Mouse (Mus musculus) E14TG2a.4 (cell line): ENCODE results near the gene Lamc1.

Source experiments
- H3K27me3 ChIP-seq: 2 replicates; pipeline ENCODE4 v1.6.1; 2014; ENCODE audit warnings: low read length, control low read depth; ENCODE audit not compliant: insufficient read depth
- H3K36me3 ChIP-seq: 2 replicates; pipeline ENCODE4 v1.6.1; 2014; ENCODE audit warnings: low read length, control low read depth; ENCODE audit not compliant: insufficient read depth
- H3K4me1 ChIP-seq: replicated peaks from 2 replicates; pipeline ENCODE4 v1.6.1; 2014; ENCODE audit warnings: low read depth, low read length, control low read depth
- H3K4me3 ChIP-seq: replicated peaks from 2 replicates; pipeline ENCODE4 v1.5.1; 2014; ENCODE audit warnings: mild to moderate bottlenecking, low read length
- H3K9me3 ChIP-seq: 2 replicates; pipeline ENCODE4 v1.6.1; 2014; ENCODE audit warnings: low read length, control low read depth
- CTCF ChIP-seq: conservative IDR thresholded peaks from 2 replicates; pipeline ENCODE4 v1.5.1; 2014; ENCODE audit warnings: low read length
- NANOG ChIP-seq: IDR thresholded peaks from 2 replicates; pipeline ENCODE4 v1.6.1; 2014; ENCODE audit warnings: borderline replicate concordance, low read length, mixed read lengths
- POU5F1 ChIP-seq: IDR thresholded peaks from 2 replicates; pipeline ENCODE4 v1.6.1; 2014; ENCODE audit warnings: low read length, borderline replicate concordance

The Lamc1 gene

GRCm38 (mm10) chr1:153296035-153296434, 36.6 kb downstream of the Lamc1 start:
- peaks cover 2% of the 10 kb centered on the region; the same call in 1 of the 2 replicates for H3K36me3 ChIP-seq

GRCm38 (mm10) chr1:153292892-153293291, 39.7 kb downstream of the Lamc1 start:
- TF ChIP-seq CTCF = no peak
- Histone ChIP-seq H3K4me1 (peaks cover 72% of the 10 kb centered on the region), H3K27me3 (no peaks in the 10 kb centered on the region), H3K4me3 (no peak overlapping the region), H3K36me3 (no peaks in the 10 kb centered on the region), H3K9me3 (no peaks in the 10 kb centered on the region)

More at GRCm38 (mm10) chr1:153296035-153296434, 36.6 kb downstream of the Lamc1 start:
- peaks cover 47% of the 10 kb centered on the region for H3K4me1 ChIP-seq
- no peak overlapping the region for H3K4me3 ChIP-seq
- TF ChIP-seq NANOG (no peak), POU5F1 (no peak), CTCF (no peak)
- H3K27me3 ChIP-seq = no peaks in the 10 kb centered on the region
- H3K9me3 ChIP-seq = no peaks in the 10 kb centered on the region

- no peaks in the 10 kb centered on the region for H3K9me3 ChIP-seq
- H3K27me3 ChIP-seq = no peaks in the 10 kb centered on the region
- peaks cover 79% of the 10 kb centered on the region for H3K4me1 ChIP-seq
- no peak overlapping the region for H3K4me3 ChIP-seq
- peaks cover 3% of the 10 kb centered on the region; the same call in 1 of the 2 replicates for H3K36me3 ChIP-seq
- TF ChIP-seq CTCF (no peak), POU5F1 (no peak), NANOG (no peak)
Measured at GRCm38 (mm10) chr1:153292202-153292601, 40.4 kb downstream of the Lamc1 start.

GRCm38 (mm10) chr1:153291416-153291815, 41.2 kb downstream of the Lamc1 start:
- Histone ChIP-seq H3K36me3 (peaks cover 8% of the 10 kb centered on the region; the same call in 1 of the 2 replicates), H3K4me1 (peaks cover 86% of the 10 kb centered on the region), H3K9me3 (no peaks in the 10 kb centered on the region), H3K27me3 (no peaks in the 10 kb centered on the region), H3K4me3 (no peak overlapping the region)
- TF ChIP-seq NANOG = no peak
- no peak for TF ChIP-seq CTCF
- no peak for TF ChIP-seq POU5F1

GRCm38 (mm10) chr1:153288010-153288409, 44.6 kb downstream of the Lamc1 start:
- H3K4me1 ChIP-seq = peaks cover 74% of the 10 kb centered on the region
- H3K27me3 ChIP-seq = no peaks in the 10 kb centered on the region
- peaks cover 14% of the 10 kb centered on the region for H3K36me3 ChIP-seq
- H3K4me3 ChIP-seq = no peak overlapping the region
- TF ChIP-seq POU5F1 (no peak), CTCF (no peak), NANOG (no peak; the same call in 1 of the 2 replicates)
- H3K9me3 ChIP-seq = no peaks in the 10 kb centered on the region

- H3K4me3 ChIP-seq = no peak overlapping the region
- peaks cover 75% of the 10 kb centered on the region for H3K4me1 ChIP-seq
- peaks cover 14% of the 10 kb centered on the region for H3K36me3 ChIP-seq
- H3K9me3 ChIP-seq = no peaks in the 10 kb centered on the region
- TF ChIP-seq POU5F1 = no peak
- TF ChIP-seq NANOG = no peak
- TF ChIP-seq CTCF = no peak
- H3K27me3 ChIP-seq = no peaks in the 10 kb centered on the region
Measured at GRCm38 (mm10) chr1:153287443-153287842, 45.1 kb downstream of the Lamc1 start.

GRCm38 (mm10) chr1:153286216-153286615, 46.4 kb downstream of the Lamc1 start:
- Histone ChIP-seq H3K4me3 (0 out of 2 replicates have a peak overlapping the region, but pooled peaks have one; percentile 13), H3K9me3 (no peaks in the 10 kb centered on the region), H3K4me1 (peaks cover 76% of the 10 kb centered on the region), H3K27me3 (no peaks in the 10 kb centered on the region), H3K36me3 (peaks cover 14% of the 10 kb centered on the region)
- TF ChIP-seq POU5F1 = no peak
- no peak for TF ChIP-seq CTCF
- no peak for TF ChIP-seq NANOG

GRCm38 (mm10) chr1:153285188-153285587, 47.4 kb downstream of the Lamc1 start:
- H3K36me3 ChIP-seq = peaks cover 14% of the 10 kb centered on the region
- H3K27me3 ChIP-seq = no peaks in the 10 kb centered on the region
- no peak overlapping the region for H3K4me3 ChIP-seq
- no peaks in the 10 kb centered on the region for H3K9me3 ChIP-seq
- TF ChIP-seq CTCF (no peak), NANOG (no peak), POU5F1 (no peak)
- peaks cover 78% of the 10 kb centered on the region for H3K4me1 ChIP-seq

- Histone ChIP-seq H3K4me3 (no peak overlapping the region), H3K36me3 (peaks cover 14% of the 10 kb centered on the region), H3K27me3 (no peaks in the 10 kb centered on the region), H3K4me1 (peaks cover 78% of the 10 kb centered on the region), H3K9me3 (no peaks in the 10 kb centered on the region)
- TF ChIP-seq CTCF (no peak), NANOG (no peak), POU5F1 (no peak)
Measured at GRCm38 (mm10) chr1:153282342-153282975, 50.1 kb downstream of the Lamc1 start.
